Mouse (Mus musculus): ENCODE results near the gene Zmym6.
A peak's percentile ranks its signal among the peaks of the same experiment; 100 is the strongest.

Zmym6 gene

DNA sequence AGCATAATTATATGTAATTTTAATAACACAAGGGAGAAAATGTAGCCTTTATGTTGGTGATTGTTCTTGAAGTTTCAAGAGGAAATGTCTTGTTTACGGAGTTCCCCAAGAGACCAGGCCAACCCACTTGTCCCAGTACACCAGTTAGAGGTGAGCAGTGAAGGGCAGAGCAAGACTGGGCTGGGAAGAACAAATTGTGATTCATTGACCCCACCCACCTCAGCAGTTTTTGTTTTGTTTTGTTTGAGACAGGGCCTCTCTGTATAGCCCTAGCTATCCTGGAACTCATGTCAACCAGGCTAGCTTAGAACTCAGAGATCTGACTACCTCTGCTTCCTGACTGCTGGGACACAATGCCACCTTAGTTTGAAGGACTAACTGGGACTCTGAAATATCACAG, 47.1 kb downstream of the Zmym6 start:
- no peak for DNase-seq (ENCODE audit: low spot score in 2 of 2)

DNA sequence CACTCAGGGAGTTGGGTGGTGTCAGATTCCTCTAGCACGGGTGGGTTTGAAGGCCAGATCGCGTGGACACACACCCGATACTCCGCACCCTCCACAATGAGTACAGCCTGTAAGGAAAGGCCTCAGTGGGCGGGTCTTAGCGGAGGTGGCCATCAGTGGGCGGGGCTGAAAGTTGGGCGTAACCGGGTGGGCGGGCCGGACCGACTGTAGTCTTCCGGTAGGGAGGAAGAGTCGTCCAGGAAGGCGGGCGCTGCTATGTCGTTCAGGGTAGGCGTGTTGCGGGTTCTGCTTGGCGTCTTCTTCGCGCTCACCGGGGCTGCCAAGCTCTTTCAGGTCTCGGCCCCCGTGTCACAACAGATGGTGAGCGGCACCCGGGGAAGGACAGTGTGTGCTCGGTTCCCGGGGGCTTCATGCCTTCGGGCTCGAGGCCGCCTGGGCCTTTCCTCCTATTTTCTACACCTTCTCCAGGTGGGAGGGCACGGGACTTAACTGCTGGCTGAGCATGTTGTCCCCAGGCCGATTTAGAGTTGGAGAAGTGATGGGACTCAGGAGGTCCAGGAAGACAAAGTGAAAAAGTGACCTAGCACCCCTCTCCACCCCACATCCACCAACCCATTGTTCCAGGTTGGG, 48.8 kb downstream of the Zmym6 start:
- peak; percentile 82 to 86 for DNase-seq (ENCODE audit: low spot score in 2 of 2)

DNA sequence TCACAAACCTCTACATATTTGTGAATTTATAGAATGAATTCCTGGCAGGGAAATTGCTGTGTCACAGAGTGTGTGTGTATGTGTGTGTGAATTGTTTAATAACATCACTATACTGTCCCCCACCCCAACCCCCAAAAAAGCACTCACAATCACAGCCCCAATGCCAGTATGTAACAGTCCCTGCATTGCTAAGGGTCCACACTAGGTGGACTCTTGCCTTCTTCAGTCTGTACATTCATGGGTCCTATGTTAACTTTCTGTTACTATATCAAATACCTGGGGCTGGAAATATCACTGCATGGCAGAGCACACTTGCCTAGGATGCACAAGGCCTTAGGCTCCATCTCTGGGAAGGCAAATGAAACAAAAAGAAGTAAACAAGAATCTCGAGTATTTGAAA, 57.5 kb downstream of the Zmym6 start:
- no peak for DNase-seq (ENCODE audit: low spot score in 2 of 2)

DNA sequence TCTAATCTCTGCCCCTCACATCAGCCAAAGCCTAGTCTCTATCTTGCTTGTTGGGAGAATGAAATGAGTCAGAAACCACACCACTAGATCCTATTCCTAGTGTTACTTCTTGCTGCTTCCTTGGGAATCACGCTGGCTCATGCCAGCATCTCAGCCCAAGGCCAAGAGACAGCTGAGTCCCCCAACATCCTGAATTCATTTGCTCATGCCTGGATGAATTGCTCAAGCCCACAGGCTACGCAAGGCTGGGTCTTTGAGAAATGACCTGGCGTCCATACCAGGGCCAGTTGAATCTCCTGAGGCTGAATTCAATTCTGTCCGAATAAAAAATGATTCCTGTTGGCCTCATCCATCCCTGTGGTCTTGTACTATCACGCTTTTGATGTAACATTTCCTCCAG, 60.4 kb downstream of the Zmym6 start:
- DNase-seq (ENCODE audit: low spot score in 2 of 2) = no peak

DNA sequence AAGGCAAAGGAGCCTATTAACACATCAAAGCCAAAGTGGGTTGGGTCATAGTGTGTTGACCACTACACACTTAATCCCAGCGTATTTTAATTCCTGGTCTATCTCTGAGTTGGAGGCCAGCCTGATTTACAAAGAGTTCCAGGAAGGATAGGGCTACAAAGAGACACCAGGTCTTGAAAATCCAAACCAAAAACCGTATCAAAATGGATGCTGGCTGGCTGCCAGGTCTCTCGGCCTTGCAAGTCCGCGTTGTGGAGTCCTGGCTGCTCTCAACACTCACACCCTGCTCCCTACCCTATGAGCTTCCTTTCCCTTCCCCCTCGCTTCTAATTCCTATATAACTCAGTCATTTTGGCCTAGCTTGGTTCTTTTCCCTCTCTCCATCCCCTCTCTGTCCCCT, 61.3 kb downstream of the Zmym6 start:
- DNase-seq (ENCODE audit: low spot score in 2 of 2) = no peak

DNA sequence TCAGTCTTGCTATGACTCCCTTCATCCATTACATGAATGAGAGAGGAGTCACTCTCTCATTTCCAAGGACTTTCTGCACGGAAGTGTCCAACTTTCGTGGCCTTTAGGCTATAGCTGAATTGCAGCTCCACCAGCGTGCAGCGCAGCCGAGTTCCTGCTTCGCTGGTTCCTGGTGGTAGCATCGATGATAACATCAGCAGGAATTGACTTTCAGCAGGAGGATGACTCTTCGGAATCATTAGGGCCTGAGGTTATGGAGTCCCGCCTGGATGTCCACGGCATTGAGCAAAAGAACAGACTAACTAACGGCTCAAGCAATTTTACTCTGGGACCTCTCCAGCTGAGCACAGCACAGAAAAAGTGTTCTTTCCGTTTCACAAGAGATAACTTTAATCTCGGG, 72.8 kb downstream of the Zmym6 start:
- DNase-seq (ENCODE audit: low spot score in 2 of 2) = no peak

DNA sequence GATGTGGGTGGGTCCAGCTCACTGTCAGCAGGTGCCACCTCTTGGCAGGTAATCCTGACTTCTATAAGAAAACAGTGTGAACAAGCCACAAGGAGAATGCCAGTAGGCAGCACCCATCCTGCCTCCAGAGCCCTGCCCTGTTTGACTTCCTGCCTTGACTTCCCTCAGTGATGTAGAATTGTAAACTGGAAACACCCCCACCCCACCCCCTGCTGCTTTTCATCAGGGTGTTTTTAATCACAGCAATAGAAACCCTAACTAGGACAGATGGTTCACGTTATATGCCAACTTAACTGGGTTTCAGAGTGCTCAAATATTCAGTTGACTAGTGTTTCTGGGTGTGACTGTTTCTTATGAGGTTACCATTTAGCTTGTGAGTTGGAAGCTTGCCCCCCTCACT, 76.2 kb downstream of the Zmym6 start:
- DNase-seq (ENCODE audit: low spot score in 2 of 2) = no peak

DNA sequence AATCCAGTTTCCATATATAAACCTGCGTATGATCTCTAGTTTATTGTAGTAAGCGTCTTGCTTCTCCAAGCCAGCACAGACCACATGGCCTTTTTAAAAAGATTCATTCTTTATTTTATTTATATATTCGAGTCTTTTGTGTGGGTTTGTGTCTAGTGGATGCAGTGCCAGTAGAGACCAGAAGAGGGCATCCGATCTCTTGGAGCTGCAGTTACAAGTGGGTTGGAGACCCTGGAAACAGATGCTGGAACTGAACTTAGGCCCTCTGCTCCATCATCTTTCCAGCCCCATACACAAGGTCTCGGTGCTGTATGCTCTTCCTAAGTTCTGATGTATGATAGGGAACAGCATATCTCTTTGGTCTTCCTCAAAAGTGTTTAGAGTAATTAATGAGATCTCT, 78.6 kb downstream of the Zmym6 start:
- no peak for DNase-seq (ENCODE audit: low spot score in 2 of 2)

DNA sequence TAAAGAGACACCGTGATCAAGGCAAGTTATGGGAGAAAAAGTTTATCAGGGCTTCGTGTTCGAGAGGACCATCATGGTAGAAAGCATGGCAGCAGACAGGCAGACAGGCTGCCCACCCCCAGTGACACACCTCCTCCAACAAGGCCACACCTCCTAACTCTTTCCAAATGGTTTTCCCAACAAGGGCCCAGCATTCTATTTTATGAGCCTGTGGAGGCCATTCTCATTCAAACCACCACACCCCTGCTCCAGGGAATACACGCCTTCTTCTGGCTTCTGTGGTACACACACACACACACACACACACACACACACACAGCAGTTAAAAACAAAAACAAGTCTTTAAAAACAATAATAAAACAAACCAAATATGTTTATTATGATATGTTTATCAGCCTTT, 80.6 kb downstream of the Zmym6 start:
- DNase-seq (ENCODE audit: low spot score in 2 of 2) = no peak

DNA sequence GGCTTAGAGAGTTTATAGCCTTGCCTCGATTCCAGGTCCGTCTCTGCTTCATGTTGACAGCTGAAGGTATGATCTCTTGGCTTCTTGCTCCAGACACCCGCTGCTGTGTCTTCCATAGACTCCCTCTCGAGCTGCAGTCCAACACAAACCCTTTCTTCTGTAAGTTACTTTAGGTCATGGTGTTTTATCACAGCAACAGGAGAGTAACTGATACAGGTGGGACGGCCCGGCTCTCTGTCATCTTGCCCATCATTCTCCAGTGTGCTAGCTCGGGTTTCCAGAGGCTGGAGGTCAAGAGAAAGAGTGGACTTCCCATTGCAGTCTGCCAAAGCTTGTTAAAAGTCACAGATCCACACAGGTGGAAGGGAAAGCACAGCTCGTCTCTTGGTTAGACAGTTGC, 86.7 kb downstream of the Zmym6 start:
- DNase-seq (ENCODE audit: low spot score in 2 of 2) = no peak

DNA sequence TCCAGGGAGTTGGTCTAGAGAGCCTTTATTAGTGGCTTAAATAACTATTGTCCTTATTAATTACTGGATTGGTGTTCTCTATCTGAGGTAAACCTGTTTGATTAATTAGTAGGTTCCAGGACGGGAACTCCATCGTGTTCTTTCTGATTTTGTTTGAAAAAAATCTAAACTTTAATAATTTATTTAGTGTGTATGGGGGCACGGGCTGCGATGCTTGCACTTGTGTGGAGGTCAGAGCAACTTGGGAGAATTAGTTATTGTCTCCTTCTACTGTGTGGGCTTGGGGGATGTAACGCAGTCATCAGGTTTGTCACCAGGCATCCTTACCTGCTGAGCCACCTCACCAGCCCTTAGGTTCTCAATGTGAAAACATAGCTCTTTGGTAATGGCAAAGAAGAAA, 89.9 kb downstream of the Zmym6 start:
- no peak for DNase-seq (ENCODE audit: low spot score in 2 of 2)

DNA sequence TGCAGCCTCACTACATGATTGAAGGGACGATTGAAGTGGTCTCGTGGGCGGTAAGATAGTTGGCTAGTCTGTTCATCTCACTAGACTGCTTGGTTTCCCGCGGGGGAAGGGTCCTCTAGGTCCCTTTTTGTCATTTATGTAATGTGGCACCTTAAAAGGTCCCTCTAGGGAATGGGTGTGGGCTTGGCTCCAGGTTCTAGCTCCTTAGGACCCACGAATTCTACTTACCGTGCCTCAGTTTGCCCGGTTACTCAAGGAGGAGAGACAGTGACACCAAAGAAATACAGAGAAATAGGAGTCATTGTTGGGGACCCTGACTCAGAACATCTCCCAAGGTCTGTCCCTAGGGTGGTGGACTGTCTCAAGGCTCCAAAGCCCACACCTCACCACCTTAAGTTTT, 90.5 kb downstream of the Zmym6 start:
- DNase-seq (ENCODE audit: low spot score in 2 of 2) = no peak

DNA sequence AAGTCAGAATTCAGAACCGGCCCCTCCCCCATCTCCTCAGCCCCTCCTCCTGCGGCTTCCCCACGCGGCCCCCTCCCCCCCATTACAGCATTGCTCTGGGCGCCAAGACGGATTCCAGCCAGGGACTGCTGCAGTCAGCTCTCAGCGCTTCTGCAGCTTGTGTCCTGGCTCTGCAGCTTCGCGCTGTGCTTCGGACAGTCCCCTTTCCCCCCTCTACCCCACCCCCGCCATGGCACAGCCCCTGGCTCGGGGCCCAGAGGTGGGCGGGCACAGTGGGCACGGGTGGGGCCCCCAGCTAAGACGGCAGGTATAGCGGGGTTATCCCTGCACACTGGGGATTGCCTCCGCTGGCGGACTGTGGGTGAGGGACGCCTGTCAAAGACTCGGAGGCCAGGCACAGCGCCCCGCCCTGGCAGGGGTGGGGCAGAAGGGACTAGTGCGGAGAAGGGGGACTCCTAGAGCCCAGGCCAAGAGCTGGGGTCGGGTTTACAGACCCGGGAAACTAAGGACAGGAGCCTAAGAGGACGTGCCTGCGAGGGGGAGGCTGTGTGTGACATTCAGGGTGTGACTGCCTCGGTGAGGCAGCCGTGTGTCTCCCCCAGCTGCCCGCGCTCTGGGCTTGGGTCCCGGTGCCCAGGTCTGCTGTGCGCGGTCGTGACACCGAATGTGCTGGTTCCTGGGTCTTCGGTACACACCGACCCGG, 91.2 kb downstream of the Zmym6 start:
- DNase-seq (ENCODE audit: low spot score in 2 of 2) = peak in 1 of 2 experiments; percentile 34

DNA sequence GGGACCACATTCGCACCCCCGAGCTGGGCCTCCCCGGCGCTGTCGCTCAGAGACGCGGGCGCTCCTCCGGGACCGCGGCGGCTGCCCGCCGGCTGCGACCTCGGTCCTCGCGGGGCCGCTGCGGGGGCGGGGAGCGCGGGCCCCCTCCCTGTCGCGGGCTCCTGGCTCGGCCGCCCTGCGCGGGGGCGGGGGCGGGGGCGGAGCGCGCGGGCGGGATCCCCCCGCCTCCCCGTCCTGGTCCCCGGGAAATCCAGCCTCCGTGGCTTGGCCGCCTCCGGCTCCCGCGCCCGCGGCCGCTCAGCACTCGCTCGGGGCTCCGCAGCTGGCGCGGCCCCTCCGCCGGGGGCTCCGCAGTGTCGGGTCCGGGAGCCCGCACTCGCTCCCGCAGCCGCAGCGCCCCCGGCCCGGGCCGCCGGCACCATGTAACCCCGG, 91.7 kb downstream of the Zmym6 start, which contains the start of gene Dlgap3:
Dlgap3 (plus strand) TSS at position 291 of the 432 bp plus-strand sequence.
- peak in 1 of 2 experiments; percentile 5 for DNase-seq (ENCODE audit: low spot score in 2 of 2)

DNA sequence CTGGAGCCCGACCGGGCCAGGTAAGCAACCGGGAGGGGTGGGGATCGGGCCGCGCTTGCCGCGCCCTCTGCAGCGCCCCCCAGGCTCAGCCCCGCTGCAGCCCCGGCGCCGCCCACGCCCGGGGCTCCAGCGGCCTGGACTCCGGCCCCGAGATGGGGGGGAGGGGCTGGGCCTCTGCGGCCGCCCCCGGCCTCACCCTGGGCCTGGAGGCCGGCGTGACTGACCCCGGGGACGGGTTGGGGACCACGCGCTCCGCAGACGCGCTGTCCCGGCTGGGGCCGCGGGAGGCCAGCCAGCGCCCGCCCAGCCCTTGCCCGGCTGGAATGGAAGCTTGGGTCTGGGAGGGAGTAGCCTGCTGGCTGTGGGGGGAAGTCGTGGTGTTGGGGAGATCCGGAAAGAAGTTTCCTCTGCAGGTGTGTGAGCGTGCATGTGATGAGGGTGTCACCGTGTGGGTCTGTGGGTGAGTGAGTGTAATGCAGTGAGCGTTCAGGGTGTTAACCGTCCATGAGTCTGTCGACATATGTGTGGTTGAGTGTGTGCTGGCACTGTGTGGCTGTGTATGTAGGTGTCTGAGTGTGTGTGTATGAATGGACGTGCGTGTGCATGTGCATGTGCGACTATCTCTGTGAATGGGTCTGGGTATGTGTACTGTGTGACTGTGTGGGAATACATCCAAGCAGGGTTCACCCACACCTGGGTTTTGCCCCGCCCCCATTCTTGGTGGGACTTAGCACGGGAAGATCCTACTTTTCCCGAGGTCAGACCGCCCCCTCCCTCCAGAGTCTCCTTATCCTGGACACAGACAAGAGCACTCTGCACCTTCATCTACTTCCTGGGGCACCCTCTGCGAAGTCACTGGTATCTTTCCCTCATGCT, 92.4 kb downstream of the Zmym6 start:
- peak in 1 of 2 experiments; percentile 1 for DNase-seq (ENCODE audit: low spot score in 2 of 2)

DNA sequence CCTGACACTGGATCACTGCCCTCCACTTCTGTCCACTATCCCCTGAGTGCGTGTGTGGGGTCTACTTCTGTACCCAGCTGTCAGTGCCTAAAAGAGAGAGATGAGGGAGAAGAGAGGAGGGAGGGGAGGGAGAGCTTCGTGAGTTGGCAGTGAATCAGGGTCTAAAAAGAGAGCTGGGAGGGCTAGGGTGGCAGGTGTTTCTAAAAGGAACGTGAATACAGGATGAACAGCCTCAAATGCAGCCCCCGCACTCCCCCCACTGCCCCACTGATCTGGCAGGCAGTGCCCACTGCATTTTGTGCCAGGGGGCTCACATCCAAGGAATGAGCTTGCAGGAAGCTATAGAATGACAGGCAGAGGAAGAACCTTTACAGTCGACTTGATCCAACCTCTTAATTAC, 93.7 kb downstream of the Zmym6 start:
- DNase-seq (ENCODE audit: low spot score in 2 of 2) = no peak

DNA sequence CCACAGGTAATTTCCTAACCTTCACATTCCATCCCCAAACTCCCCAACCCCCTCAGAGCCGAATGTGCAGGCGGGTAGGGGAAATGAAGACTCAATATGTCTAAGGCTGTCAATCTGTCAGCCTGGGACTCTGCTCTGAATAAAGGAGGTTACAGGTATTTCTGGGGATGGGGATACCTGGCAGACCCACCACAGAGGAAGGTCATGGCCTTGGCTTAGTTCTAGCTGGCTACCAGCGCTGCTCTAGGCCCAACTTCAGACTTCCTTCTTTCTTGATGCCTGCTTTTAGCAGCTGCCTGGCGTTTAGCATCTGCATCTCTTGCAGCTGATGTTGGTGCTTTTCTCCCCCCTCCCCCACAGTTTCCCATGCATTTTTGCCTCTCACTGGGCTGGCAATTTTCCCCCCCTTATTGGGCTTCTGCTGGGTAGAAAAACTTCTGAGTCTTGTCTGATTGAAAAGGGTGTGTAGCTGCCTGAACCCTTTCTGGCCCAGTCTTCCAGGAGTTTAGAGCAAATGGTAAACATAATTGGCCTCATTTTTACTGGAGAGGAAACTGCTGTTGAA, 94.2 kb downstream of the Zmym6 start:
- no peak for DNase-seq (ENCODE audit: low spot score in 2 of 2)

DNA sequence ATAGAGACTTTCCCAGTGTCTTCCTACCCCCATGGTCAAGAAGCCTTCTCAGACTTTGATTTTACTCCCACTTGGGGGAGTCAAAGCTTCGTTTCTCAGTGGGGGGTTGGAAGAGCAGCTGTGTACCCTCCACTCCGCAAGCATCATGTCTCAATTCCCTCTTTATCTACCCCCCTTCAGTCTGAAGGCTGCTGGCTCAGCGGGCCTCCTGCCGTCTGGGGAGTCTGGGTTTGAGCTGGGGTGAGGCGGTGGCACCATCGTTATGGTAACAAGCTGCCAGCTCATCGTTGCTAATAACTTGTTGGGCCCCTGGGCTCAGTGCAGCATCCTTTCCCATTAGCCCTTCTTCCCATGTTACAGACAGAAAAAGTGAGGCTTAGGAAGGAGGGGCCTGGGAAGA, 94.9 kb downstream of the Zmym6 start:
- no peak for DNase-seq (ENCODE audit: low spot score in 2 of 2)

DNA sequence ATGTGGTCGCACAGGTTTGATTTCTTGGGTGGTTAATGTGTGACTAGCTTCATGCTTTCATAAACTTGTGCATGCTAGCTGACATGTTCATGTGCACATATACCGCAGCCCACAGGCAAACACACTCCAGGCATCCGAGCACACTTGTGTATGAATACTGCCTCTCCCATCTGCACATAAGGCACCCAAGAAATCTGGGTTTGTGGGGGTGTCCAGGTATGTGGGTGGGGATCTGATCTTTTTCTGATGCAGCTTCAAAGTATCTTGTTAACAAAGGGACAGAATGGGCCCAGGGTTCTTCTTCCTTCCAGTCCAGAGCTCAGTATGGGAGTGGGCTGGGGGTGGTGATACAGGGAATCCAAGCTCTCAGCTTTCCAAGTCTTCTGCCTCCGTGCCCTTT, 95.4 kb downstream of the Zmym6 start:
- no peak for DNase-seq (ENCODE audit: low spot score in 2 of 2)

DNA sequence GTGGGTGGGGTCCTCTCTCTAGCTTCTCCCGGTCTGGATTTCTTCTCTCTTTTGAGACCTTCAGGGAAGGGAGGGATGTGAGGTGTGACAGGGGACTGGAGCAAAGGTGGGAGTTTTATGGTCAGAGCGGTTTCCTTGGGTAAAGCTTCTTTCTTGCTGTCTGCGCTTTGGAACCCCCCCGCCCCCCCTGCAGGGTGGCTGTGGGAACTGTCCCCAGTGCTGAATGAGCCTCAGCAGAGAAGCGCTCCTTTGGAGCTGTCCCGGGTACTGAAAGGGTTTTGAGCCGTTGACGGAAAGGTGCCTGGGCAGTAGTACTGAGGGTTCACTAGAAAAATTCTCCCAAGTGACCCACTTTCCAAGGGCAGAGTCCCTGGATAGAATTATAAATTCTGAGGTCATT, 96.3 kb downstream of the Zmym6 start:
- DNase-seq (ENCODE audit: low spot score in 2 of 2) = peak; percentile 17 to 39
